Mouse (Mus musculus) right cerebral cortex, postnatal 10 days (tissue): Measurements from ENCODE around the gene Pou6f1.
"Not testable (repeated sequence)": the region's sequence is repeated elsewhere in the genome, so short reads cannot be mapped to it uniquely, and the experiment has no call there.

Experiments used
- DNase-seq, 2 experiments: peaks; one replicate each; pipeline ENCODE4 v3.0.0; 2021; ENCODE audit warnings: low spot score in 2 of 2

The Pou6f1 gene

DNA sequence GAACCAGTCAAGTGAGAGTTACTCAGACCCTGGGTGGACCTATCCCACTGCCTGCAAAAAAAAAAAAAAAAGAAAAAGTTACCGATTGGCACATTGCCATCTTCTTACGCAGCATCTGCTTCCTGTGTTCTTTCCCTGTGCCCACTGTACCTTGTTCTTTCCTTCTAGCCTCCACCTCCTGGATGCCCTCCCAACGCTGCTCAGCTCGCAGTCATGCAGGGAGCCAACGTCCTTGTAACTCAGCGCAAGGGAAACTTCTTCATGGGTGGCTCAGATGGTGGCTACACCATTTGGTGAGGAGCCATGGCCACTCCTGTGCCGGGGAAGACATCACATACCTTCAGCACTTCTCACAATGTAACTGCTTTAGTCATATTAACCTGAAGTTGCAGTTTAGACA is 19.4 kb upstream of the Pou6f1 start:
- no peak for DNase-seq

DNA sequence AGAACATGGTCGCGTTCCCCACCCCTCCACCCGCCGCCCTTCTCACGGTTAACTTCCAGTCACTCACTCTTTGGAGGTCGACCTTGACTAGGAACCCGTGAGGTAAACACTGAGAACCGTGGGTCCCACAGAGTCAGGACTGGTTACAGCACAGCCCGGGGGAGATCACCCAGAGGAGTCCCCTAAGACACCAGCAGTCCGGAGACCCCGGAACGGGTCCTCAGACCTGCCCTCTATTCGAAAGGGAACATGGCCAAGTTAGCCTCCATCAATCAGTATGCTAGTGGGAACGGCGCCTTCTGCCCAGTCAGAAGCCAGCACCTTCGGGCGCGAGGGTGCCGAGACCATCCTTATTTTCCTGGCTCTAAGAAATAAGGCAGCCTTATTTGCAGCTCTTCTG is 16.4 kb upstream of the Pou6f1 start:
- no peak for DNase-seq

DNA sequence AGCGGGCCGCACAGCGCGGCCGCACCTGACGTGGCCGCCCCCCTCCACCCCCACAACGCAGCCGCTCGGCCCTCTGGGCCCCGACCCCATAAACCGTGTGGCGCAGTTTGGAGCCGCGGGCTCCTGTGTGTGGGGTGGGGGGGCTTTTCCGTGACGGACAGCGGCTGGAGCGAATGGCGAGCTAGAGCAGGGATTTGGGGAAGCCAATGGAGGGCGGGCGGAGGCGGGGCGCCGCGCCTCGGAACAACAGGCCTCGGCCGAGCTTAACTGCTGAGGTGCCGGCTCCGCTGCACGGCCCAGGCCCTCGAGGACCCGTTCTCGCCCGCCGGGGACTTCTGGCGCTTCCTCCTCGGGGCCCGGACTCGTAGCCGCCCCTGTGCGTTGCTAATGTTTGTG is 16.0 kb upstream of the Pou6f1 start:
- peak; percentile 92 to 95 for DNase-seq

DNA sequence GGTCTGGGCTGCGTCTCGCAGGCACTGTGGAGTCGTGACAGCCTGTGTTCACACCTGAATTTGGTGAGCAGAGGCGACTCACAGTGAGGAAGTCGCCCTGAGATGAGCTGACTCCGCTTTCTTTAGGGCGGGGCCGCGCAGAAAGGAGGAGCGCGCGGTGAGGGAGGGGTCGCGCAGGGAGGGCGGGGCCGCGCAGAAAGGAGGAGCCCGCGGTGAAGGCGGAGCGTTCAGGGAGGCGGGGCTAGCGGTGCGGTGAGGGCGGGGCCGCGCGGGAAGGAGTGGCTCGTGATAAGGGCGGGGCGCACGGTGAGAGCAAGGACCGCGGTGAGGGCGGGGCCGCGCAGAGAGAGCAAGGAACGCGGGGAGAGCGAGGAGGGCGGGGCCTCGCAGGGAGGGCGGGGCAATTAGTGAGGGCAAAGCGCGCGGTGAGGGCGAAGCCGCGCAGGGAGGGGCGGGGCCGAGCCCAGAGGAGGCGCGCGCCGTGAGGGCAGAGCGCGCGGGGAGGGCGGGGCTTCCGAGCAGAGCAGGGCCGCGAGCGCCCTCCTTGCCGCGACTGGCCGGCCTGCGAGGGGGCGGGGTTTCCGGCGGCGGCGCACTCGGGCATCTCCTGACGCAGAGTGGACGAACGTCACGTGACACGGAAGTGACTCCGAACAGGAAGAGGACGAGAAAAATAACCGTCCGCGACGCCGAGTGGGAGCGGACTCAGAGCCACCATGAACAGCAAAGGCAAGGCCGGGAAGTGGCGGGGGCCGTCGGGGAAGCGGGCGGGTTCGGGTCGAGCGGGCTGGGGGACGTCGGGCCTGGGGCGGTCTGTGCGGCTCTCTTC is 15.4 kb upstream of the Pou6f1 start, which contains the start of gene Dazap2:
Gene Dazap2 (plus strand): TSS at position 354 of the 829 bp plus-strand sequence.
- DNase-seq: peak; percentile 99

DNA sequence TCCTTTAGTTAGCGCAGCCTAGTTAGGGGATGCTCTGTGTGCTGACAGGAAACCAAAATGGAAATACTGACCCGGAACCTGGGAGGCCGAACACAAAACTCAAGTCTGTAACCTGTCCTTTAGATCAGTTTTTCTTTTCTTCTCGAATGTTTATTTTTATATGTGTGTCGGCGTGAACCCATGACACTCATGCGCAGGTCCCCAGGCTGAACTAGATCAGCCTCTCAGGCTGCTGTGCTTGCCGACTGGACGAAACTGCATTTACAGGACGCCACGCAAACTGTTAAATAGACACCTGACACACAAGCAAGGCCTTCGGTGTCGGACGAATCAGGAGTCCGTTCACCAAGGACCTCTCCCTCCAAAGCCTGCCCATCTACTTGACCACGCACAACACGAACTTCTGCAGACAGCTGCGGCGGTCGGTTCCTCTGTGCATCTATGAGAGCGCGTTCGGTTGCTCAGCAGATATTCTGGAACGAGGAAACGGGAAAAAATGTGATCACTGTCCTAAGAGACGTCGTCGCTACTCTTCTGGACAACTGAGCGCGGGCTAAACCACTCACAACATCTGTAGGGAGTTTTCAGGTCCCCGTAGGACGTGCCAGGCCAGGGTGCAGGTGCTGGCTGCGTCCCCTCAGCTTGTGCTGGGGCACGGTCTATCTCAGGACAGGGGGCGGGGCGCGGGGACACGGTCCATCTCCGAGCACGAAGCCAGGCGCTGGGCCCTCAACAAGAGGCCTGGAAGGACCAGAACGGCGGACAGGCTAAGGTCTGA is 14.6 kb upstream of the Pou6f1 start:
- no peak for DNase-seq

DNA sequence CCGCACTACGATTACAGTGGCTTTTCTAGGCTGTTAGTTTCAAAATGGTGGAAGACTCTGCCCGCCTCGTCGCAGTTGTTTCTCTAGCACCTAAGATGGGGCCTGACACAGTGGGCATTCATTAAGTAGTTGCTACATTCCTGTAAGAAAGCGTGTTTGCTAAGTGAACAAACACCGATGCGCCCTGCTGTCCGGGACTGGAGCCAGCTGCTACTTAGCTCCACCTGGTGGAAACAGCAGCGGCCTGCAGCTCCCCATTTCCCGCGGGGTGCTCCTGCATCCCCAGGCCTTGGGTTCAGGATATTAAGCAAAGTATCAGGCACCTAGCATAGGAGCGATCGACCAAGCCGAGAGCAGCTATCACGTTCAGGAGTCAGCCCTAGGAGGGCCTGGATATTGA is 13.8 kb upstream of the Pou6f1 start:
- peak; percentile 80 to 83 for DNase-seq

DNA sequence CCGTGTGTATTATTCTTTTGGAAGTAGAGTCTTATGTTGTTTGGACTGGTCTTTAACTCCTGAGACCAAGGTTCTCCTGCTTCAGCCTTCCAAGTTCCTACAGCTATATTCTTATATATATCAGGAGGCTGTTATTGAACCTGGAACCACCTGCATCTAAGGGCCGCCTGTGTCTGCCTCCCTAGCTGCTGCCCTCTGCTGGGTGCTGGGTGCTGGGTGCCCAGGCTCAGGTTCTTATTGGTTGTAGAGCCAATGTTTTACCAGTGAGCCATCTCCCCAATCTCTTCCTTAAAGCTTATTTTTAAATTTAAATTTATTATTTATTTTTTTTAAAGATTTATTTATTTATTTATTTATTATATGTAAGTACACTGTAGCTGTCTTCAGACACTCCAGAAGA is 12.6 kb upstream of the Pou6f1 start:
- DNase-seq: no peak

DNA sequence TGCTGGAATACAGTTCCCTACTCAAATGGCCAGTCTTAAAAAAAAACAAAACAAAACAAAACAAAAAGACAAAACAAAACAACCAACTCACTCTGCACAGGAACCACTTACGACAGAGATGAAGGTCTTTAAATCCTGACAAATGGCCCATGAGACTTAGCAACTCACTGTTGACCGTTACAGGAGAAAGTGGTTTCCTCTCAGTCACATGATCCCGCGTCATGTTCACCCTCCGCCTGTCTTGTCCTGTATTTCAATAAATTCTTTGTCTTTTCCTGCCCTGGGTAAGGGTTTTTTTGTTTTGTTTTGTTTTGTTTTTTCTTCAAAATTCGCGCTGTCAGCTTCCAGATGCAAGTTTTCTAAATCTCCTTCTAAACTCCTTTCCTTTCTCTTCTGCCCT is 12.2 kb upstream of the Pou6f1 start:
- no peak for DNase-seq

DNA sequence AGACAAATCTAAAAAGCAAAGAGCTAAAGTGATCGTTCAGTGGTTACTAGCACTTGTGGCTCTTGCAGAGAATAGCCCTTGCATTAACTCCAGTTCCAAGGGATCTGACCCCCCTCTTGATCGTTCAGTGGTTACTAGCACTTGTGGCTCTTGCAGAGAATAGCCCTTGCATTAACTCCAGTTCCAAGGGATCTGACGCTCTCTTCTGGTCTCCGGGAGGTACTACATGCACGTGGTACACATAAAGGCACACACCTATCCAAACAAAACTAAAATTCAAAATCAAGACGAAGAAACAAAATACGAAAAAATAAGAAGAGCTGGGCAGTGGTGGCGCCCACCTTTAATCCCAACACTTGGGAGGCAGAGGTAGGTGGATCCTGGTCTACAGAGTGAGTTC is 6.9 kb upstream of the Pou6f1 start:
- not testable (repeated sequence) for DNase-seq

DNA sequence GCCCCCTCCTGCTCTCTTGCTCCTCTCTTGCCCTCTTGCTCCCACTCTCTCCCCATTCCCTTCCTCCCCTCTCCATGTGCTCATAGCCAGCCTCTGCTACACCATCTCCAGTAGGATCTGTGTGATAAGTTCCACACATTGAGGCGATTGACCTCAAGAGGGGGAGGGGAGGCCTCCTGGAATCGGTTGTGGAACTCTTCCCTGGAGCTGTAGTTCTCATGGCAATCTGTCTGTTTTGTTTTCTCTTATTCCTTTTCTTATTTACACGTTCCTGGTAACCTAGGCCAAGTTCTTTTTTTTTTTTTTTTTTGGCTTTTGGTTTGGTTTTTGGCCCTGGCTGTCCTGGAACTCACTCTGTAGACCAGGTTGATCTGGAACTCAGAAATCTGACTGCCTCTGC is 1.9 kb upstream of the Pou6f1 start:
- DNase-seq: no peak

DNA sequence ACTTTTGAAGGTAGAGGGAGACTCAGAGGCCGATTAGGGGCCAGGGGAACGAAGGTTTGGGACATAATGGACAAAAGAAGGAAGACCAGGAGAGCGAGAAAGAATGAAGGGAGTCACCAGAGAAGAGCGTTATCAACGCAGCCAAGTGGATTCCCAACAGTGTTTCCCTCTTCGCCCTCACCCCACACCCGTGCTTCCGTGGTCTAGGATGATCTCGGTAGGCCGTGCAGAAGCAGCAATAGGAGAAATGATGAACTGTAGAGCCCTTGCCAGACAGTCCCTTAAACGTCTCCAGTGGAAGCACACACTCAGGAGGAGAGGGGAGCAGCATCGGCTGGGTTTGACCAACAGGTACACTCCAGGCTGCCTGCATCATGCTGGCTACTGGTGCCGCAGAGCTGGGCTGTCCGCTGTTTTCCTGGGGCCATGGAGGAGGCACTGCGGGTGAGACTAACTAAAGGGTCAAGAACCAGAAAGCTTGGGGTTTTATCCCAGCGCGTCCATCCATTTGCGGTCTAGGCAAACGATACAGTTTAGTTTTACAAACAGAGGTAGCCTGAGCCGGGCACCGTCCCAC is 1.0 kb upstream of the Pou6f1 start:
- DNase-seq: no peak

DNA sequence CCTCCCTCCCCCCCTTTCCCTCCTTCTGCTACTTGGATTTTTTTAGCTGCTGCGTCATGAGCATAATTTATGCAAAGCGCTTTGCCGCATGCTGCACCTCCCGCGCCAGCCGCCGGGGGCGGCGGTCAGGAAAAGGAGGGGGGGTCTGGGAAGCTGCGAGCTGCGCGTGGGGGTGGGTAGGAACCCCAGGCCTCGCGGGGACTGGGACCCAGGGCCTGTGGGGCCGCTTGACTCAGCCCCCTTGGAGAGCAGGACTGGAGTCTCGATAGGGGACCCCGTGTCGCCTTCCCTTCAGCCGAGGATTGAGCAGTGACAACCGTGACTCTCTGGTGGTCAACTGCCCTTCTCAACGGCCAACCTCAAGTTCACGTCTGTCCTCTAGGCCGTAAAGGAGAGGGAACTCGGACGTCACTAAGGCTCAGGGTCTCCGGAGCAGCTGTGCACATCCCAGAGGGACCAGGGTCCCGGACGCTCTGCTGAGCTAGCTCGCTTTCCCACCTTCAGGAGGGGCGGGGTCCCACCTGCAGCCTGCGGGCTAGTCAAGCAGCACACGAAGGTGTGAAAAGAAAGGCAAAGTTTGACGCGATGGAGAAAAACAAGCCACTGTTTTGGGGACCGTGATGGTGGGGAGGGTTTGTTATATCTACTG is 387 bp upstream of the Pou6f1 start:
- DNase-seq: peak; percentile 88 to 89

DNA sequence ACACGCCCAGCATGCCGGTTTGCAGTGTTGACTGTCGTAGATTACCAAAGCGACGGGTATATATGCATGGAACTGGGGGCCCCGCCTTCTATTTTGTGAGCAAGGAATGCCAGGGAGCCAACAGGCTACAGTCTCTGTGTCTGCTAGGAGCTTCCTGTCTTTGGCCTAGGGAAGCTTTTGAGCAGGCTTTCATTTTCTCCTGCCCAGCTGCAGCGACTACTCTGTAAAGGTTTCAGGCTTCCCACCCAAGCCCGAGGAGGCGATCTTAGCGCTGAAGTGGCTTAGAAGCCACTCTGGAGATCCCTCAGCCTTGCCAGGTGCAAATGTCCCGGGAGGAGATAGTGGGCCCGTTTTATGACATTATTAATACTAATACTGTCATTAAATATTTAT is 905 bp downstream of the Pou6f1 start:
- peak; percentile 55 to 78 for DNase-seq

DNA sequence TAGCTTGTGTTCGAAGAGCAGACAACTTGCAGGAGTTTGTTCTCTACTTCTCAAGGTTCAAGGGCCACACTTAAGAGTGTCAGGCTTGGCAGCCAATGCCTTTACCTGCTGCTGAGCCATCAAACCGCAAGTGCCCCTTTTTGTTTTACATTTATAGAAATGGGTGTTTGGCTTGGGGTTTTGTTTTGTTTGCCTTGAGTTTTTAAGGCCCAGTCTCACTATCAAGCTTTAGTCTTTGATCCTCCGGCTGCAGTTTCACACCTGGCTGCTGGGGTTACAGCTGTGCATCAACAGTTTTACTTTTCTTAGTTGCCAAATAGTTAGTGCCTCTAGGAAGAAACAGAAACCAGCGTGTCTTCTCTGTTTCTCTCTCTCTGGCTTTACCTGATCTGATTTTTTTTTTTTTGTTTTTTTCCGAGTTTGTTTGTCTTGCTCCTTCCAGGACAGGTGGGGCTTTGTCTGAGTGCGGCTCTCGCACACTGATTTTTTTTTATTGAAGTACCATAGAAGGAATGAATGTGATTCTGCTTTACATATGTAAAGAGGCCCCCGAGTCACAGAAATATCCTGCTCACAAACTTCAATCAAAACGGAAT is 1.4 kb downstream of the Pou6f1 start:
- DNase-seq: no peak

DNA sequence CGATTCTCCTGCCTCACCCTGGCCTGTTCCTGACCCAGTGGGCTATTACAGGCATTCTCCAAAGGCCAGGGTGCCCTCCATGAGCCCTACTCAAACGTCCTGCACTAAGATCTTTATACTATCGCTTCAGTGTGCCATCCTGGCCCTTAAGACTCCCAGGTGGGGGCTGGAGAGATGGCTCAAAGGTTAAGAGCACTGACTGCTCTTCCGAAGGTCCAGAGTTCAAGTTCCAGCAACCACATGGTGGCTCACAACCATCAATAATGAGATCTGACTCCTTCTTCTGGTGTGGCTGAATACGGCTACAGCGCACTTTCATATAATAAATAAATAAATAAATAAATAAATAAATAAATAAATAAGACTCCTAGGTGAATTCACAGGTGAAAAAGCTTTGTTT is 7.0 kb downstream of the Pou6f1 start:
- no peak for DNase-seq

DNA sequence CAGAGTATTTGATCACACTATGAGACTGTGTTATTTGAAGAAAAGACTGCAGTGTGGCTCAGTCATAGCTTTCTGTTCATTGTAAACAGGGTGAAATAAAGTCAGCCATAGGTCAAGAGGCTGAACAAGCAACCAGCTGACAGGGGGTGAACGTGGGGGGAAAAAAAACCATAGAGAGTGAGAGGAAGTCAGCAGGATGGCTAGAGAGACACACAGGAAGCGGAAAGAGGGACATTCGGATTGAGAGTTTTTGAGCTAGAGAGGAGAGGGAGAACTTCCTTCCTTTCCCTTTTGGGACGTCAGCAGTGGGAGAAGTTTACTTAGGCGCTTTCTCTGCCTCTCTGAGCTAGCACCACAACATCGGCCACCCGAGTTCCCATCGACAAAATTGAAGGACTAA is 9.3 kb downstream of the Pou6f1 start:
- no peak for DNase-seq

DNA sequence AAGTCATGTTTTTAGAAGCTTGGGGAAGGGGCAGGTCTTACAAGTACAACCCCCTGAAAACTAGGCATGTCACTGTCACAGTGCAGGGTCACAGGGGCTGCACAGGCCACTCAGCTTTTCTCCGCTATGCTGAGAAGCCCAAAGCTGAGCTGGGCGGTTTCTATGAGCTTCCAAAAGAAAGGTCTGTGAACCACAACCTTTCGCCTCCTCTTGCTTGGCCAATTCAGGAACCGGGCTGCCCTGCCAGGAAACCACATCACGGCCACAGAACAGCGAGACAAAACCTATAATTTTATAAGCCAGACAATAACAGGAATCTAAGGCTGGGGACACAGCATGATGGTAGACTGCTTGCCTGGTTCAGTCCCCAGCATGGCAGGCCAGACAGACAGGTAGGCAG is 11.5 kb downstream of the Pou6f1 start:
- DNase-seq: no peak

DNA sequence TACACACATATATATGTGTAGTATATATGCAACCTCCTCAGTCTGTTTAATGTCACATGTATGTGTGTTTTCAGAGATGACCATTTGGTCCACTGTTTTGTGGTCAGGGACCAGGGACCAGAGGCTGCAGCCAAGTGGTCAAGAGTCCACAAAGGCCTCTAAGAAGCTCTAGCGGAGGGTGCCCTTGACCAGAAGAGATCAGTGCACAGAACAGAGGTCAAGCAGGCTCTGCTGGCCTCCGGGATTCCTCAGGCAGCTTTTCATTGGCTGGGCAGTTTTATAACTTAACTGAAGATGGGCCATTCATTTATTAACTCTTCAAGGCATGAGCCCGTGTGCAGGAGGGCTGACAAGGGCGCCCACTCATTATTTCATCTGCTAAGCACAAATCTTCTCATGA is 12.6 kb downstream of the Pou6f1 start:
- no peak for DNase-seq

DNA sequence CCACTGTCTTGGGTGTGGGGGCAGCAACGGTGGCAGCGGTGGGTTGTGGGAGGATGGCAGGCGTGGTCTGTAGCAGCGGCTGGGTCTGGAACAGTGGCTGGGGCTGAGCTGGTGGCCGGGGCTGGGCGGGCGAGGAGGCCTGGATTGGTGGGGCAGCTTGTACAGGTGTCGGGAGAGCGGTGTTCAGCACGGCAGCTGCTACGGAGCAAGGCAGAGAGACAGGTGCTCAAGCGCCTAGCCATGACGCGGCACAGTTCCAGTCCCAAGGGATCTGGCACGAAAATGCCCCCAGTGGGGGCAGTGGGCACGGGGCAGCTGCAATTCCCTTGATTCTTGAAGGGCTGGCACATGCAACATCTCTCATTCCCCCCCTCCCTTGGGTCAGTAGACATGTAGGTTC is 13.9 kb downstream of the Pou6f1 start:
- DNase-seq: no peak

DNA sequence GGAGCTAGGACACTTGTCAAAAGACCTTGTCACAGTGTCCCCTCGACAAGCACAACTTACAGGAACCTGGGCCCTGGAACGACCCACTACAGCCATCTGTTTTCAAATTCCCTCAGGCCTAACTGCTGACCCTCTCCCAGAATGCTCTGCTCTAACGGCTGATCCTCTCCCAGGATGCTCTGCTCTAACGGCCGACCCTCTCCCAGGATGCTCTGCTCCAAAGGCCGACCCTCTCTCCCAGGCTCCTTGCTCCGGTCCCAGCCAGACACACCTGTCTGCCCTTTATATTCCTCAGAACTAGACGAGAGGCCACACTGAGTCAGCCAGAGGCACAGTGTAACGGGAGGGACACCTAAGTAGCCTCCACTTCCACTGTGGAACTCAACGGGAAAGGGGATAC is 19.7 kb downstream of the Pou6f1 start:
- DNase-seq: no peak

DNA sequence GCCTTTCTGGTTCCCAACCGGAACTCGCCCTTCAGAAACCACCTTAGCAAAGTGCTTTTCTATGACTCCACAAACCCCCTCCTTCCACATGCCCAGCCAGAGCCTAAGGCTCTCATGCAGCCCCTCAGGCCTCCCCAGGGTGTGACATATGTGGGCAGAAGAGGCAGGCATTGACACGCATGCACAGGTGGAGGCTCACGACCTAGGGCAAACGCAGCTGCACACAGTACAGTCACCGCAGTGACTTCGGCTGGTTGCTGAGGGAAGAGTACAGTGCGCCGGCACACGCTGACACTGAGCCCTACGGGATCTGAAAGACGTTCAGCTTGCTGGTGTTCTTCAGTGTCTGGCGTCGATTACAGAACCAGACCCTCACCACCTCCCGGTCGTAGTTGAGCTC is 21.8 kb downstream of the Pou6f1 start:
- no peak for DNase-seq

DNA sequence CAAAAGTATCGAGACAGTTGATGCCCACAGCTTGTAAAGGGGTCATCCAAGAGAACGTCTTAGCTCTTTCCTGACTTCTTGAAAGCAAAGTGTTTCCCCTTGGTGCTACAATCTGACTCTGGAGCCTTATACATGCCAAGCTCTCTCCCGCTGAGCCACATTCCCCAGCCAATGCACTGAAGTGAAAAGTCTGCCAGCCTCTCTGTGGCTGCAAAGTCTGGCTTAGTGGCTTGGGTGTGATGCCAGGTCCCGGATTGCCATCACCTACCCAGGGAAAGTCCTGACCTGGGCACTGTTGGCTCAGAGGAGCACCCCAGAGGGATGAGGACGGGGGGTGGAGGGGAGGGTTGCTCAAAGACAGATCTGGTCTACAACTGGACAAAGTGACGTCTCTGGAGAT is 23.0 kb downstream of the Pou6f1 start:
- DNase-seq: no peak
